Mouse (Mus musculus): ENCODE results near the gene Dxo. TPM values are rescaled to one million over a fixed set of nuclear protein-coding genes. Genes with fewer than 3 reads are reported as not detected.

Dxo gene
- polyA plus RNA-seq, 1 experiment: 25.7 TPM

- peak overlapping the region; percentile 91 for H3K4me2 ChIP-seq (ENCODE audit: low read depth)
- H3K79me2 ChIP-seq (ENCODE audit: control insufficient read depth, insufficient read depth): peaks cover 12% of the 10 kb centered on the region
- peak overlapping the region; percentile 17 for H3ac ChIP-seq (ENCODE audit: control insufficient read depth, insufficient read length)
- H3K4me3 ChIP-seq: peak overlapping the region; percentile 79
- no peaks in the 10 kb centered on the region for H3K27me3 ChIP-seq (ENCODE audit: control insufficient read depth, insufficient read depth, insufficient read length)
- peaks cover 5% of the 10 kb centered on the region for H3K36me3 ChIP-seq (ENCODE audit: control insufficient read depth, insufficient read depth)
- TF ChIP-seq POLR2AphosphoS2 (IDR thresholded peaks at IDR 0.05; ENCODE audit: insufficient read length, low read depth) (no peak), CEBPB (IDR thresholded peaks at IDR 0.05; ENCODE audit: insufficient read depth, poor library complexity, severe bottlenecking) (no peak), TCF3 (IDR thresholded peaks at IDR 0.05; ENCODE audit: insufficient read length, low read depth) (no peak), SRF (IDR thresholded peaks at IDR 0.05; ENCODE audit: control insufficient read depth, insufficient read length, low read depth) (no peak), E2F4 (IDR thresholded peaks at IDR 0.05; ENCODE audit: insufficient read depth) (no peak), REST (IDR thresholded peaks at IDR 0.05; ENCODE audit: insufficient read depth, insufficient read length) (no peak), POLR2A (IDR thresholded peaks at IDR 0.05; ENCODE audit: insufficient read length, low read depth) (no peak)
Observed at GRCm38 (mm10) chr17:34850517-34851125, 13.8 kb downstream of the Dxo start.

- no peaks in the 10 kb centered on the region for H3K27me3 ChIP-seq (ENCODE audit: control insufficient read depth, insufficient read depth, insufficient read length)
- H3K36me3 ChIP-seq (ENCODE audit: control insufficient read depth, insufficient read depth): peaks cover 7% of the 10 kb centered on the region
- no peak overlapping the region for H3ac ChIP-seq (ENCODE audit: control insufficient read depth, insufficient read length)
- H3K4me3 ChIP-seq: no peak overlapping the region
- peaks cover 12% of the 10 kb centered on the region for H3K79me2 ChIP-seq (ENCODE audit: control insufficient read depth, insufficient read depth)
- TF ChIP-seq TCF3 (IDR thresholded peaks at IDR 0.05; ENCODE audit: insufficient read length, low read depth): no peak
- no peak for TF ChIP-seq SRF (IDR thresholded peaks at IDR 0.05; ENCODE audit: control insufficient read depth, insufficient read length, low read depth)
- TF ChIP-seq REST (IDR thresholded peaks at IDR 0.05; ENCODE audit: insufficient read depth, insufficient read length): no peak
- no peak for TF ChIP-seq MYOD1 (IDR thresholded peaks at IDR 0.05; ENCODE audit: control insufficient read depth in 1 of 3, insufficient read length in 2 of 3, low read depth in 2 of 3)
- no peak for TF ChIP-seq MYOG (IDR thresholded peaks at IDR 0.05; ENCODE audit: control insufficient read depth in 1 of 3, insufficient read depth in 1 of 3, insufficient read length in 2 of 3, low read depth in 2 of 3)
- no peak for TF ChIP-seq E2F4 (IDR thresholded peaks at IDR 0.05; ENCODE audit: insufficient read depth)
- no peak for TF ChIP-seq USF1 (IDR thresholded peaks at IDR 0.05; ENCODE audit: low read depth)
- TF ChIP-seq MAX (IDR thresholded peaks at IDR 0.05; ENCODE audit: low read depth): no peak
- no peak for TF ChIP-seq POLR2AphosphoS2 (IDR thresholded peaks at IDR 0.05; ENCODE audit: insufficient read length, low read depth)
- TF ChIP-seq TCF12 (IDR thresholded peaks at IDR 0.05; ENCODE audit: insufficient read depth, poor library complexity, severe bottlenecking): no peak
- TF ChIP-seq POLR2A (IDR thresholded peaks at IDR 0.05; ENCODE audit: insufficient read length, low read depth): no peak
- no peak for TF ChIP-seq CEBPB (IDR thresholded peaks at IDR 0.05; ENCODE audit: insufficient read depth, poor library complexity, severe bottlenecking)
- no peak overlapping the region for H3K4me2 ChIP-seq (ENCODE audit: low read depth)
Observed at GRCm38 (mm10) chr17:34853511-34853910, 16.7 kb downstream of the Dxo start.

GRCm38 (mm10) chr17:34854761-34855160, 17.9 kb downstream of the Dxo start:
- H3K4me2 ChIP-seq (ENCODE audit: low read depth): no peak overlapping the region
- H3K79me2 ChIP-seq (ENCODE audit: control insufficient read depth, insufficient read depth): peaks cover 12% of the 10 kb centered on the region
- no peak overlapping the region for H3ac ChIP-seq (ENCODE audit: control insufficient read depth, insufficient read length)
- TF ChIP-seq POLR2A (IDR thresholded peaks at IDR 0.05; ENCODE audit: insufficient read length, low read depth) (no peak), CEBPB (IDR thresholded peaks at IDR 0.05; ENCODE audit: insufficient read depth, poor library complexity, severe bottlenecking) (no peak), MAX (IDR thresholded peaks at IDR 0.05; ENCODE audit: low read depth) (no peak)
- no peaks in the 10 kb centered on the region for H3K27me3 ChIP-seq (ENCODE audit: control insufficient read depth, insufficient read depth, insufficient read length)
- H3K36me3 ChIP-seq (ENCODE audit: control insufficient read depth, insufficient read depth): peaks cover 7% of the 10 kb centered on the region
- H3K4me3 ChIP-seq: no peak overlapping the region

- TF ChIP-seq TCF3 (IDR thresholded peaks at IDR 0.05; ENCODE audit: insufficient read length, low read depth): no peak
- no peak for TF ChIP-seq E2F4 (IDR thresholded peaks at IDR 0.05; ENCODE audit: insufficient read depth)
- TF ChIP-seq TCF12 (IDR thresholded peaks at IDR 0.05; ENCODE audit: insufficient read depth, poor library complexity, severe bottlenecking): no peak
- TF ChIP-seq USF1 (IDR thresholded peaks at IDR 0.05; ENCODE audit: low read depth): no peak
- TF ChIP-seq SRF (IDR thresholded peaks at IDR 0.05; ENCODE audit: control insufficient read depth, insufficient read length, low read depth): no peak
- TF ChIP-seq POLR2A (IDR thresholded peaks at IDR 0.05; ENCODE audit: insufficient read length, low read depth): no peak
- TF ChIP-seq MYOG (IDR thresholded peaks at IDR 0.05; ENCODE audit: control insufficient read depth in 1 of 3, insufficient read depth in 1 of 3, insufficient read length in 2 of 3, low read depth in 2 of 3): no peak
- no peak for TF ChIP-seq REST (IDR thresholded peaks at IDR 0.05; ENCODE audit: insufficient read depth, insufficient read length)
- TF ChIP-seq CEBPB (IDR thresholded peaks at IDR 0.05; ENCODE audit: insufficient read depth, poor library complexity, severe bottlenecking): no peak
- TF ChIP-seq POLR2AphosphoS2 (IDR thresholded peaks at IDR 0.05; ENCODE audit: insufficient read length, low read depth): no peak
- TF ChIP-seq MAX (IDR thresholded peaks at IDR 0.05; ENCODE audit: low read depth): no peak
- peaks cover 7% of the 10 kb centered on the region for H3K79me2 ChIP-seq (ENCODE audit: control insufficient read depth, insufficient read depth)
- H3K4me3 ChIP-seq: no peak overlapping the region
- H3ac ChIP-seq (ENCODE audit: control insufficient read depth, insufficient read length): no peak overlapping the region
- H3K36me3 ChIP-seq (ENCODE audit: control insufficient read depth, insufficient read depth): peaks cover 7% of the 10 kb centered on the region
- no peak overlapping the region for H3K4me2 ChIP-seq (ENCODE audit: low read depth)
- no peaks in the 10 kb centered on the region for H3K27me3 ChIP-seq (ENCODE audit: control insufficient read depth, insufficient read depth, insufficient read length)
Observed at GRCm38 (mm10) chr17:34855825-34856224, 19.0 kb downstream of the Dxo start.

- peaks cover 7% of the 10 kb centered on the region for H3K36me3 ChIP-seq (ENCODE audit: control insufficient read depth, insufficient read depth)
- H3K4me3 ChIP-seq: no peak overlapping the region
- no peak overlapping the region for H3K4me2 ChIP-seq (ENCODE audit: low read depth)
- no peaks in the 10 kb centered on the region for H3K79me2 ChIP-seq (ENCODE audit: control insufficient read depth, insufficient read depth)
- no peak for TF ChIP-seq E2F4 (IDR thresholded peaks at IDR 0.05; ENCODE audit: insufficient read depth)
- TF ChIP-seq MYOD1 (IDR thresholded peaks at IDR 0.05; ENCODE audit: control insufficient read depth in 1 of 3, insufficient read length in 2 of 3, low read depth in 2 of 3): no peak
- H3ac ChIP-seq (ENCODE audit: control insufficient read depth, insufficient read length): no peak overlapping the region
- H3K27me3 ChIP-seq (ENCODE audit: control insufficient read depth, insufficient read depth, insufficient read length): peaks cover 17% of the 10 kb centered on the region
Observed at GRCm38 (mm10) chr17:34858670-34859069, 21.9 kb downstream of the Dxo start.
